Mouse (Mus musculus) liver, embryonic 18 days (tissue): ENCODE data around the gene Slc6a19. TPM values are rescaled to one million over a fixed set of nuclear protein-coding genes. Genes with fewer than 3 reads are reported as not detected.

Experiments
- polyA plus RNA-seq: library from polyadenylated mRNA; depleted of rRNA; stranded (reverse); fragments of >200 nt; gene quantifications from 2 replicates; pipeline ENCODE4 v1.2.3, GENCODE M21; 2012; rRNA removed

Gene Slc6a19
- 1.4 and 1.7 TPM in 2 replicates for polyA plus RNA-seq

GRCm38 (mm10) chr13:73704694-73705325 lies at the start of gene Slc6a19:
Slc6a19 (minus strand) TSS chr13:73704865.

GRCm38 (mm10) chr13:73732742-73733700 lies 28.4 kb upstream of the Slc6a19 start, which contains the start of gene Slc12a7:
Slc12a7 (plus strand) TSS chr13:73733094.

GRCm38 (mm10) chr13:73677853-73678252 lies 26.8 kb downstream of the Slc6a19 start, which contains the start of gene Slc6a18:
Slc6a18 (minus strand) TSS chr13:73678023.

Other genes with a start within 250 kb of the Slc6a19 start
- gene Lpcat1, start 237.7 kb downstream of the Slc6a19 start, polyA plus RNA-seq, result 25.9 and 26.3 TPM in 2 replicates
- gene Slc6a3, start 168.1 kb downstream of the Slc6a19 start, polyA plus RNA-seq, result 0.35 TPM in 2 replicates
- gene Clptm1l, start 100.9 kb downstream of the Slc6a19 start, polyA plus RNA-seq, result 49.9 and 54.2 TPM in 2 replicates
- gene Tert, start 78.0 kb downstream of the Slc6a19 start, polyA plus RNA-seq, result 2.7 and 2.8 TPM in 2 replicates
- 0.01 TPM in 1 of 2 replicates, not detected in the other for gene Slc6a18, start 26.8 kb downstream of the Slc6a19 start, polyA plus RNA-seq
- 14.3 and 16.5 TPM in 2 replicates for gene Slc12a7, start 28.2 kb upstream of the Slc6a19 start, polyA plus RNA-seq
- gene Nkd2, start 142.8 kb upstream of the Slc6a19 start, polyA plus RNA-seq, result 0.17 and 0.22 TPM in 2 replicates
- gene Trip13, start 232.9 kb upstream of the Slc6a19 start, polyA plus RNA-seq, result 5.0 and 5.3 TPM in 2 replicates
- gene Brd9, start 232.9 kb upstream of the Slc6a19 start, polyA plus RNA-seq, result 13.4 and 14.5 TPM in 2 replicates